Mouse (Mus musculus): ENCODE measurements at regions not wholly inside any gene's neighbourhood (a gene's known extent, or its start where the extent isn't known, plus 50 kb on each side); places are given as distances from the start of the nearest gene placed in this dataset.

DNA sequence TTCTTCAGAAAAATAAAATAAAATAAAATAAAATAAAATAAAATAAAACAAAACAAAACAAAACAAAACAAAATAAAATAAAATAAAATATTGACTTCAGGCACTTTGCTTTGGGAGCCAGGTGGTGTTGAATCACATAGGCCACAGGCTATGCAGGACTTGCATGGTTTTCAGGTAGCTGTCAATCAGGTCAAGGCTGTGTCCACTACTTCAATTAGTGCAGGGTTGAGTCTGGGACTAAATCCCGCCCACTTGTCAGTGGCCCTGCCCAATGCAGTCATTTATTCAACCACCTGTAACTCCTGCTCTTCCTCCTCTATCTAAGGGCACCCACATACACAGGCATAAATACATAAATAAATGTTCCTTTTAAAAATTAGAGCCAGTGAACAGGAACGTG, 497.3 kb upstream of the Gm5415 start:
- DNase-seq (ENCODE audit: low spot score in 2 of 2): no peak

DNA sequence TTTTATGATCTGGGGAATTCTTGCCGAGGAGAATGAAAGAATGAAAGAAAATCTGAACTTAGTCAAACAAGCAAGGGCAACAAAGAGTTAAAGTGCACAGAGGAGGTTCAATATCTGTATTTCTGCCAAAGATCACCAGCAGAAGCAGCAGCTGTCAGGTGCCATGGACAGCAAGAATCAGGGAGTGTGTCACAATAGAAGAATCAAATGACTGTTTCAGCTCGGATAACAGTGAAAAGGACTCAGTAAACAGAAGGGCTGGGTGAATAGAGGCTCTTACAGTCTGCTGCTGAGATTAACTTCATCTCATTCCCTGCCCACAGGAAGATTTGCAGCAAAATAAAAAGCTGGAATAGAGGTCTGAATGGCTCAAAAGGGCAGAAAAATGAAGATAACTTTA, 495.3 kb upstream of the Gm5415 start:
- no peak for DNase-seq (ENCODE audit: low spot score in 2 of 2)

DNA sequence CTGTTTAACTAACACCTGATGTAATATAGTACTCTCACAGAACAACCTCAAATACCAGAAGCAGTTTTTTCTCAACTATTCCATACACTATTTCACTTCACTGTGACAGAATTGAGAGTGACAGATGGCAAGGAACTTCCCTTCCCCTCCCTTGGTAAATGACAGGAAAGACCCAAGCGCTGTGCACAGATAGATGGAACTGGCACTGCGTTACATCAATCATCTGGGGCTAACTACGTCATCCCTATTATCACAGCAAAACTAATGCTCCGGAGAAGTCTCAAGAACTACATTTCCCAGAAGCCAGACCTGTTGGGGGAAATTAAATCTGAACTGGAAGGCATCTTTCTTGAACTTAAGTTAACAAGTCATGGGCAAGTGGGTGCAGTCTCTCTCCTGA, 493.6 kb upstream of the Gm5415 start:
- DNase-seq (ENCODE audit: low spot score in 2 of 2): no peak

DNA sequence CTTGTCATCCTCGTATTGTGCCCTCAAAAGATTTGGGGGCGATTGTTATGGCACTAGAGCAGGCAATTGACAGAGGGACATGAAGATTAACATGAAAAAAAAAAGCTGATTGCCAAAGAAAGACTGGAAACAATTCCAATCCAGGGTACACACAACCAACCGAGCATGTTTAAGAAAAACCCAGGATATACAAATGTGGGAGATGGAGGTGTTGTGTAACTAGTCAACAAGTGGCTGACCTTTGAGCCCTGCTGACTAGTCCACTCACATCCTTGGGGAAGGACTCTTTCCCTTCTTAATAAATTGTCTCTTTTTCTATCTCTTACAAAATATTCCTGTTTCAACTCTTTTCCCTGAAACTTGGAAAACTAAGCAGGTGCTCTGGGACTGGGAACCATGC, 484.9 kb upstream of the Gm5415 start:
- no peak for DNase-seq (ENCODE audit: low spot score in 2 of 2)

DNA sequence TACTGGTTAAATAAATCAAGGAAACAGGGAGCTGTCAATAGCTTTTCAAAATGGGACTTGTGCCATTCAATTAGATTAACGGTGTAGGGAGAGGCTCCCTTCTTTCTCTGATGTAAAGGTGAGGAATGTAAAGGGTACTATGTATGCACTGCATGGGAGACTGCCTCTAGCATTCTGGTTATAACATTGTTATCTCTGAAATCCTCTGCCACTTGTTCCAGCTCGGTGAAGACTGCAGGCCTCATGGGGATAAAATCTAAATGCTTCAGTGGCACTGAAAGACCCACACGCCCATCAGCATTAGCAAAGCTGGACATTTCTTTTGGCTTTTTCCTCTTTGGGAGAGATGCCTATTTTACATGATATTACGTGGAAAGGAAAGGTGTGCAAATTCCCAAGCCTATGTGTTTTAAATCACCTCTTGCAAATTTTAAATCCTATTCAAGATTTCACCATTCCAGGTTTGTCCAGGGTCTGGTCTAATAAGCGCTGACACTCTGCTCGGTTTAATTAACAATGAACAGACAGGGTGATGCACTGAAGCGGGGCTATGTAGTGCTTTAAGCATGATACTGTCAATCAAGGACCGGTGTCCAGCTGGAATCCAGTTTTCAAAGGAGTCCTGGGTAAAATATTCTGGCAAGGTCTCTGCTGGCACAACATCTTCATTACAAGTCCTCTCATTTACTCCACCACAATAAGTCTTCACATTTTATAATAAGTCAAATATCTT, 479.8 kb upstream of the Gm5415 start:
- no peak for DNase-seq (ENCODE audit: low spot score in 2 of 2)

DNA sequence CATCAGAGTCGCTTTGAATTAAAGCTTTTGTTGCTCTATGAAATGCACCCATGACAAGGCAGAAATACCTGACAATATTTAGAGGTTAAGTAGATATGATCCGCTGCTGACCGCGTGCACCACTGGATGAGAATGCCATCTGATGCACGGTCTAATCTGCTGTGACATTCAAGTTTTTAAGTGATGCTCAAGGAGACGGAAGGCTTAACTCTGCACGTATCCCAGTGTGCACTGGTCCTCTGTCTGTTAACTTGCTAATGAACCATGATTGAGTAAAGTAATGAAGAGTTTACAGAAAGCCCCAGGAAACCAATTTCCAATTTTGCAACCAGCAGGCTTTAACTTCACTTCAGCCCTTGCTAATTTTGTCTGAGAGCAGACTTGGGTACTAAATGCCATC, 478.3 kb upstream of the Gm5415 start:
- DNase-seq (ENCODE audit: low spot score in 2 of 2): no peak

DNA sequence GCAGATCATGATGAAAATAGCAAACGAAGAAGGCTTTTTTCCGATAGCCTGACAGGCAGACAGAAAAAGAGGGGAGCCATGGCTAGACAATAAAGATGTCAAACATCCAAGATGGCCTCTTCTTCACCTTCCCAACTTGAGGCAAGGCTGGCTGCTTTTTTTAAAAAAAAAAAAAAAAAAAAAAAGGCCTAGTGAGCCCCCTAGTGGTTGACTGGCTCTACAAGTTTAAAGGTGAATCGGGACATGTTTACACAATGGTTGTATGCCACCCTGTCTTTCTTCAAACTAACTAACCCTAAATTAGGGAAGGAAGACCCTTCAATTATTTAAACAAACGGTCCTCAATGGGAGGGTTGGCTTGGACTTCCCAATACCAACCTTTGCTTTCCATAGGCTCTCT, 475.8 kb upstream of the Gm5415 start:
- no peak for DNase-seq (ENCODE audit: low spot score in 2 of 2)

DNA sequence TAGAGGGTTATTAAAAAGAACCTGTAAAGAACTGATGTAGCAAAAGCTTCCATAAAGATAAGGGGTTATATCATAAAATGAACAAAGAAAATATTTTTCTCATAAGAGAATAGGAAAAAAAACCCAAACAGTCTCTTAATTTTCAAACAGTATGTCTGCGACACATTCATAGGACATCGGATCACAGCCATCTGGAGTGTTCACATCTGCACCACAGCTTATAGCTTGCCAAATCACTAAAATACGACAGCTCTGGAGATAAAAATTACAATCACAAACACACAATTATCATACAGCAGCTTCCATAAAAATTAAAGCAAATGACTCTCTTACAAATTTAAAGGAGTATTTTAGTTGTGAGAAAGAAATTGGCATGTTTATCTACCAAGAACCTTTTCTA, 456.9 kb upstream of the Gm5415 start:
- no peak for DNase-seq (ENCODE audit: low spot score in 2 of 2)

DNA sequence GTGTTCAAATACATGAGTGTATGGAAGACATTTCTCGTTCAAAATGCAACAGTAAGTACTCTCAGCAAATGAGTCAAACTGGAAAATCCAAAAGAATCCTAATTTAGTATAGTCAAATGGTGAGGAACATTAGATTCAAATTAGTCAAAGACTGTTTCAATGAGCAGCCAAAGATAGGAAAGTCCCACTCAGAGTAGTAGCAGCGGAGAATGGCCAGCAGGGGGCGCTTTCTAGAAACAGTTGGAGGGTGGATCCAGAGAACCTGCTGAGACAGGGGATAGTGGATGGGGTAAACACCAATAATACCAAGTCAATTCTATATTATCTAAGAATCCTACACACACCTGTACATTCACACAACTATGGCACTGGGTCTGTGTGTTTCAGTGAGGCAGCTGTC, 417.9 kb upstream of the Gm5415 start:
- DNase-seq (ENCODE audit: low spot score in 2 of 2): peak; percentile 4 to 13

DNA sequence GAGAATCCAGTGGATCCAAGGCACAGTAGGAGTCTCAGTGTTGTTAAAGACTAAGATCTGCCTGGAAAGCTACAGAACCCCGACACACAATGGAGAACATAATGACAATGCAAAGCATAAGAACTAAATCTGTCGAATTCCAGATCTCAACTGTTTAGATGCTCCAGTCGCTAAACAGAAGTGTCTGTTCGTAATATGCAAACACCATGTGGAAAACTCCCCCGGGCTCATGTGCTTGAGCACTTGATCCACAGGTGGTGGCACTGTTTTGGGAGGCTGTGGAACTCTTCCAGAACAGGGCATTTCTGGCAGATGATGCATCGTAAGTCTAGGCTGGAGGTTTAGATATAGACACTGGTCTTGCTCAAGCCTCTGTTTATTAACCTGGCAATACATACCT, 412.2 kb upstream of the Gm5415 start:
- DNase-seq (ENCODE audit: low spot score in 2 of 2): peak in 1 of 2 experiments; percentile 21

DNA sequence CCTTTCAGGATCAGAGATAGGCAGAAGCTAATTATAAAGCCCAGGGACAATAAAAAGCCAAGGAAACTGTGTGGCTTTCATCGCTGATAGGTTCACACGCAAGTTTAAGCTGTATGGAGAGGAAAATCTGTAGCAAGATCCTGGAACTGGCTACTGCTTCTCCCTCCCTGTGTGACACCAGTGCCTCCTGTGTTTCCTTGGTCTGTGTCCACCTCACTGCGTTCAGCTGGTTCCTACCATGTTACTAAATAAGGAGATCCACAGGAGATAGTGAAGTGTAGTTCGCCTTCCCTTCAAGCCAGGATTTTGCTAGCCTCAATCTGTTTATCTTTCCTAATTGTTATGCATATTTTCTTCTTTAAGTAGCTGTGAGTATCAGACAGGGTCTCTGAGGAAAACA, 399.2 kb upstream of the Gm5415 start:
- no peak for DNase-seq (ENCODE audit: low spot score in 2 of 2)

DNA sequence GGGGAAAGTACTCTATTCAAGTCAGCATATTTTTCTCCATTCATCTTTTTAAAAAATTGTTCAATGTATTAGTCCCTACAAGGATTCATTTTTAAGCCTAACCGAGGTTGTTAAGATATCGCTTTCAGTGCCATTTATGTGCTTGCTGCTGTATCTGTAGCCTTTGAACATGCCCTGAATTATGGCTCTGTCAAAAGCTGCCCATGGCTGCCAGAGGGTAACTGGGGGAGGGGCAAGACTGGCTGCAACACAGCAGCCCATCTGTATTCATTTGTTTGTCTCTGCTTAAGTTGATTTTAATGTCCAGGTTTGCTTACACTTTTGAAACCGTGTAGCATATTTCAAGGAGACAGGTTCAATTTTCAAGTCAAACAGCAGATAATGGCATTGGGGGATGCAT, 383.3 kb upstream of the Gm5415 start:
- no peak for DNase-seq (ENCODE audit: low spot score in 2 of 2)

DNA sequence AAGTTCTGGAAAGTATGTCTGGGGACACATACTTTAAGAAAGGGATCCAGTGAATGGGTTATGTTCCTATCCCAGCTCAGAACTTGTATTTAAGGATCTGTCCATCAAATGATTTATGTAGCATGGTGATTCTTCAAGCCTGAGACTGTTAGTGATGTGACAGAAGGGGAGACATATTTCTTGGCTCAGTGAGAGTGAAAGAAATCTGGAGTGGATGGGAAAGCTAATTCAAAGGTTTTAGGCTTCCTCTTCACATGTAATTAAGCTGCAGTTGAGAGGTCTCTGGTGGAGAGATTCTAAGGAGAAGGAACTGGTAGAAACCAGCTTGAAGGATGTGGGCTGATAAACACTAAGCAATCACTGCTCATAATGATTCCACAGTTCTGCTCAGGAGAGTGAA, 355.3 kb upstream of the Gm5415 start:
- DNase-seq (ENCODE audit: low spot score in 2 of 2): no peak

DNA sequence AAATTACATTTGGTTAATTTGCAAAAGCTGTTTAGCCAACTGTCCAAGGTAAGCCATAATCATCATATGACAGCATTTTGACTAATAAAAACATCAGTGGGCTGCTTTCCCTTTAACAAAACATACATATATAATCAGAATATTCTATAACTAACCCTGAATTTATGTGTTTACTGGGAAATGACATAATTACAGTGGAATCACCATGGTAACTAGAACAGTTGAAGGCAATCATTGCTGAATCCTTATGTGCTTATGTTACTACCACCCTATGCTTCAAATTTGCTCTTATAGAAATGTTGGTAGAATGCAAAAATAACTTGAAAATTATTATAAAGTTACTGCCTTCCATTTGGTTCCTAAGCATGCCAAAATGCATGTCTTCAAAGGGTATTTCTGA, 340.6 kb upstream of the Gm5415 start:
- DNase-seq (ENCODE audit: low spot score in 2 of 2): no peak

DNA sequence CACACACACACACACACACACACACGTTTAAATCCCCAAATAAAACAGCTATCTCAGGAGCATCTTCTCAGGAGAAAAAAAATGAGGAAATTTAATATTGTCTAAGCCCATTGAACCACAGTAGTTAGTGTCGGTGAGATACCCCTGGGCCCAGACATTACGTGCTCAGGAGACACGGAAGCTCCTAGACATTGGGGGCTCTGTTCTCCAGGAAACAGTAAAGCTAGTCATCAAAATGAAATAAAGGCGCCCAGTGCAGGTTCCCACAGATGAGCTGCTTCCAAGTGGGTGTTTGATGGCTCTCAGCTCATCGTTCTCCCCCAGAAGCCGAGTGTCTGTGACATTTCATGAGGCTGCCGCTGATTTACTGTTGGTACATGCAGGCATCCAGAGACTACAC, 325.8 kb upstream of the Gm5415 start:
- peak in 1 of 2 experiments; percentile 14 for DNase-seq (ENCODE audit: low spot score in 2 of 2)

DNA sequence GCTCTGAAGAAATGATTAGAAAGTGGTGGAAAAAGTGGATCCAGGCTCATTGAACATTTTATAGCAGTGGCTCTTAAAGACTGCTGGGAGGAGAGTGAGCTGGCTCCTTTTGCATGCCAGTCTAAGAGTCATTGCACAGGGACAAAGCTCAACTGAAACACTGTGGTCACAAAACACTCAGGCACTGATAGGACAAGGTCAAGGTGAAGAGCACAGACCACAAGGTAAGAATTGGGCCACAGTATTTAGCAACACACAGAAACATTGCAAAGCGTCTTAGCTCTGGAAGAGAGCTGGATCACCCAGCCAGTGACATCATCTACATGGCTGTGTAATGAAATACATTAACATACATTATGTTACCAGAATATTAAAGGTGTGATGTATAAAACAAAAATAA, 319.0 kb upstream of the Gm5415 start:
- no peak for DNase-seq (ENCODE audit: low spot score in 2 of 2)

DNA sequence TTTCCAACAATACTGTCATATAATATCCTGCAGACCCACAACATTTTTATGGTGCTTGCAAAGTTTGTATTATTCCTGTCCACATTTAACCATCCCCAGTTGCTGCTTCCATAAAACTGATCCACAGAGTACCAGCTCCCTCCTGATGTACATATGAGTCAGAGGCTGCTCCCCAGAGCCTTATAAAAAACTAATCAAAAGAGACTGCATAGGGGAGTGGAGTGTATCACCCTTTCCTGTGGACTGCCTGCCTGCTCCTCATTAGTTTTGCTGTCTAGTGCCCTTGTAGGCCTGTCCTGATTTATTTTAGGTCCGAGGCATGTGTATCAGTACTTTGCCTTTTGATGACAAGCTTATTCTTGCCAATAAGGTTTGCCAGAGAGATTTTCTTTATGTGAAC, 310.9 kb upstream of the Gm5415 start:
- no peak for DNase-seq (ENCODE audit: low spot score in 2 of 2)
